Mouse (Mus musculus): Measurements from ENCODE around the gene Oog1.
"Not testable (repeated sequence)": the region's sequence is repeated elsewhere in the genome, so short reads cannot be mapped to it uniquely, and the experiment has no call there.

The Oog1 gene

GRCm38 (mm10) chr12:87602388-87602787 is at the start of gene Oog1:
Gene Oog1, plus strand, starts transcription at chr12:87602688.
- DNase-seq, result not testable (repeated sequence)

- DNase-seq, result not testable (repeated sequence)
Measured at GRCm38 (mm10) chr12:87601388-87601787, 1.1 kb upstream of the Oog1 start.

- DNase-seq, result not testable (repeated sequence)
Measured at GRCm38 (mm10) chr12:87618569-87618968, 16.1 kb downstream of the Oog1 start, which contains the start of gene Gm4027. Gene Gm4027, plus strand, starts transcription at chr12:87618869.

GRCm38 (mm10) chr12:87644520-87644919 is 42.0 kb downstream of the Oog1 start, which contains the start of gene Gm16381:
Gene Gm16381, minus strand, starts transcription at chr12:87644620.
- DNase-seq, result not testable (repeated sequence)

- not testable (repeated sequence) for DNase-seq
Measured at GRCm38 (mm10) chr12:87652916-87653703, 50.6 kb downstream of the Oog1 start.
